Mouse (Mus musculus) hindbrain, embryonic 15.5 days (tissue): ENCODE data around the gene Rhno1. TPM values are rescaled to one million over a fixed set of nuclear protein-coding genes. Genes with fewer than 3 reads are reported as not detected.

Experiments used
- ATAC-seq: fragments of 200-750 bp; cut with Nextera tagmentation; 2 replicates; pipeline ENCODE4 v1.8.0; 2017; ENCODE audit warnings: low read depth, moderate number of reproducible peaks, moderate TSS enrichment; ENCODE audit not compliant: low FRiP score
- H3K27ac ChIP-seq: fragments of 300-500 bp; sonication (generic); replicated peaks from 2 replicates; pipeline ENCODE4 v1.5.1; 2015; ENCODE audit warnings: mild to moderate bottlenecking, inconsistent platforms
- H3K27me3 ChIP-seq: fragments of 300-500 bp; sonication (generic); 2 replicates; pipeline ENCODE4 v1.6.1; 2015; ENCODE audit warnings: control low read depth, inconsistent platforms
- H3K36me3 ChIP-seq: fragments of 300-500 bp; sonication (generic); 2 replicates; pipeline ENCODE4 v1.6.1; 2015; ENCODE audit warnings: control low read depth, inconsistent platforms
- H3K4me1 ChIP-seq: fragments of 300-500 bp; sonication (generic); replicated peaks from 2 replicates; pipeline ENCODE4 v1.6.1; 2015; ENCODE audit warnings: control low read depth, inconsistent platforms
- H3K4me2 ChIP-seq: fragments of 300-500 bp; sonication (generic); 2 replicates; pipeline ENCODE4 v1.6.1; 2015; ENCODE audit warnings: moderate library complexity, mild to moderate bottlenecking, inconsistent platforms
- H3K4me3 ChIP-seq: fragments of 300-500 bp; sonication (generic); 2 replicates; pipeline ENCODE4 v1.5.1; 2015; ENCODE audit warnings: mild to moderate bottlenecking, inconsistent platforms
- H3K9ac ChIP-seq: fragments of 300-500 bp; sonication (generic); 2 replicates; pipeline ENCODE4 v1.6.1; 2015; ENCODE audit warnings: inconsistent platforms
- H3K9me3 ChIP-seq: fragments of 300-500 bp; sonication (generic); 2 replicates; pipeline ENCODE4 v1.6.1; 2016; ENCODE audit warnings: control low read depth, inconsistent platforms
- WGBS: fragments of 180-500 bp; shearing (Covaris S2); methylation state at CpG from one replicate; pipeline ENCODE4 v1.1.7; 2015; 5-methylcytosine and 5-hydroxymethylcytosine counted together
- polyA plus RNA-seq: library from polyadenylated mRNA; unstranded; fragments of >200 nt; fragmentation: Nextera tagmentation; extraction: Ambion mirVana; gene quantifications from 2 replicates; pipeline ENCODE4 v1.2.1, GENCODE M21; 2015

Gene Rhno1
- 80.7 and 83.5 TPM in 2 replicates for polyA plus RNA-seq

DNA sequence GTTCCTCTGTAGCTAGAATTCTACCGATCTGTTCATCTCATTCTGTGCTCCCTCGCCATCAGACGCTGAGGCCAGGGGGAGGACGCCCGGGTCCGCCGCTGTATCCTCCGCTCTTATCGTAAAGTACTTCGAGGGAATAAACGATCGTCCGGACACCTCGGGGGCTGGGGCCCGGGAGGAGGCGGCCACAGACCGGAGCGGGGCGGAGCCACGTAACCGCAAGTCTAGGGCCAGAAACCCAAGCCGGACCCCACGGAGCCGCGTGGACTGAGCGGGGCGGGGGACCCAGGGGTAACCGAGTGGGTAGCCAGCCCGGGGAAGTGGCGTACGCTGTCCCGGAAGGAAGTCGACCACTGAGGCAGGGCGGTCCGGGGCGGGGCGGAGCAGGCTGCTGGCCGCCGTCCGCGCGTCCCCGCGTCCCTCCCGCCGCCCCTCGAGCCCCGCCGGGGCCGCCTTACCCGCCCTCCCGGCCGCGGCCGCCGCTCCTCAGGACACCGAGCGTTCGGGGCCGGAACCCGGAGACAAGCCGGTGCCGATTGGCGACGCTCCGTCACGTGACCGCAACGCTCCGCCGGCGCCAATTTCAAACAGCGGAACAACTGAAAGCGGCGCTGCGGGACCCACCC, at the start of gene Rhno1, which contains the start of gene Foxm1:
Gene Rhno1 (minus strand): TSS at position 531 of the 626 bp plus-strand sequence.
Gene Foxm1 (plus strand): TSS at position 587 of the 626 bp plus-strand sequence.
- H3K27me3 ChIP-seq = no peaks in the 10 kb centered on the region
- H3K9me3 ChIP-seq = no peaks in the 10 kb centered on the region
- ATAC-seq = peak; percentile 90
- H3K4me3 ChIP-seq = peak within 1 kb of the TSS; percentile 66
- peak within 1 kb of the TSS; percentile 99 for H3K4me2 ChIP-seq
- H3K4me1 ChIP-seq = peaks cover 35% of the 10 kb centered on the region
- H3K27ac ChIP-seq = peak within 1 kb of the TSS; percentile 90
- H3K9ac ChIP-seq = peak within 1 kb of the TSS; percentile 69
- H3K36me3 ChIP-seq = peaks cover 8% of the 10 kb centered on the region; the same call in 1 of the 2 replicates
- under 1% methylated on average over 66 of the region's 76 CpGs for WGBS

DNA sequence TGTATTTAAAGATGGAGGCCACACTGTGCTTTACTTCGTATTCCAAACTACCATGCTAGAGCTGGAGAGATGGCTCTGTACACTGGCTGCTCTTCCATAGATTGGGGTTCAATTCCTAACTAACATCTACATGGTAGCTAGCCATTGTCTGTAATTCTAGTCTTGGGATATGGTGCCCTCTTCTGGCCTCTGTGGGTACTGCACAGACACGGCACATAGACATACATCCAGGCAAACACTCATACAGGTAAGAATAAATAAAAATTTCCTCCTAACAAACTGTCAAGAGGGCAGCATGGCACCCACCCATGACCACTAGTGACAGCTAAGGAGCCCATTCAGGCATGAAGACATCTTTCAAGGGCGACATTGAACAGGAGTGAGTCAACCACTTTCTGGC, 48.4 kb upstream of the Rhno1 start:
- peak; percentile 46 for ATAC-seq
- Histone ChIP-seq H3K4me2 (no peak overlapping the region), H3K9me3 (no peaks in the 10 kb centered on the region), H3K36me3 (peaks cover 40% of the 10 kb centered on the region), H3K4me1 (no peaks in the 10 kb centered on the region), H3K9ac (no peak overlapping the region), H3K27ac (no peak overlapping the region), H3K4me3 (no peak overlapping the region), H3K27me3 (no peaks in the 10 kb centered on the region)
- 19% methylated on average over 3 of the region's 3 CpGs for WGBS

- peaks cover 40% of the 10 kb centered on the region for H3K36me3 ChIP-seq
- H3K9me3 ChIP-seq = no peaks in the 10 kb centered on the region
- no peaks in the 10 kb centered on the region for H3K4me1 ChIP-seq
- H3K9ac ChIP-seq = no peak overlapping the region
- 94% methylated on average over 13 of the region's 13 CpGs for WGBS
- H3K4me3 ChIP-seq = no peak overlapping the region
- H3K27me3 ChIP-seq = no peaks in the 10 kb centered on the region
- ATAC-seq = no peak
- no peak overlapping the region for H3K4me2 ChIP-seq
- H3K27ac ChIP-seq = no peak overlapping the region
Observed at GRCm38 (mm10) chr6:128410305-128410704, 47.6 kb upstream of the Rhno1 start.

GRCm38 (mm10) chr6:128408544-128409125, 45.9 kb upstream of the Rhno1 start:
- Histone ChIP-seq H3K9ac (no peak overlapping the region), H3K4me2 (no peak overlapping the region), H3K9me3 (no peaks in the 10 kb centered on the region), H3K27me3 (no peaks in the 10 kb centered on the region), H3K36me3 (peaks cover 35% of the 10 kb centered on the region), H3K4me1 (no peaks in the 10 kb centered on the region), H3K27ac (no peak overlapping the region), H3K4me3 (no peak overlapping the region)
- no peak for ATAC-seq
- WGBS = 84% methylated on average over 7 of the region's 7 CpGs

GRCm38 (mm10) chr6:128404708-128405107, 42.0 kb upstream of the Rhno1 start:
- H3K9ac ChIP-seq = no peak overlapping the region
- H3K9me3 ChIP-seq = no peaks in the 10 kb centered on the region
- H3K27ac ChIP-seq = no peak overlapping the region
- no peaks in the 10 kb centered on the region for H3K27me3 ChIP-seq
- H3K36me3 ChIP-seq = peaks cover 13% of the 10 kb centered on the region
- ATAC-seq = no peak
- peaks cover 15% of the 10 kb centered on the region for H3K4me1 ChIP-seq
- 49% methylated on average over 5 of the region's 5 CpGs for WGBS
- no peak overlapping the region for H3K4me2 ChIP-seq
- H3K4me3 ChIP-seq = no peak overlapping the region

- 43% methylated on average over 21 of the region's 21 CpGs for WGBS
- Histone ChIP-seq H3K27ac (peak overlapping the region; percentile 58), H3K4me1 (peaks cover 22% of the 10 kb centered on the region), H3K36me3 (no peaks in the 10 kb centered on the region), H3K9me3 (no peaks in the 10 kb centered on the region), H3K4me3 (peak overlapping the region; percentile 33), H3K4me2 (peak overlapping the region; percentile 58), H3K27me3 (no peaks in the 10 kb centered on the region), H3K9ac (peak overlapping the region; percentile 49)
- ATAC-seq = peak; percentile 90
Observed at GRCm38 (mm10) chr6:128399421-128400185, 36.9 kb upstream of the Rhno1 start.

- Histone ChIP-seq H3K27ac (peak within 1 kb of the TSS; percentile 58), H3K4me2 (peak within 1 kb of the TSS; percentile 58), H3K4me3 (peak within 1 kb of the TSS; percentile 33), H3K27me3 (no peaks in the 10 kb centered on the region), H3K9ac (peak within 1 kb of the TSS; percentile 49), H3K4me1 (peaks cover 22% of the 10 kb centered on the region), H3K36me3 (no peaks in the 10 kb centered on the region), H3K9me3 (no peaks in the 10 kb centered on the region)
- WGBS = 80% methylated on average over 3 of the region's 3 CpGs
- ATAC-seq = no peak
Observed at GRCm38 (mm10) chr6:128398996-128399395, 36.3 kb upstream of the Rhno1 start, which contains the start of gene Nrip2. Gene Nrip2 (plus strand): TSS chr6:128399296.

GRCm38 (mm10) chr6:128397574-128398261, 35.0 kb upstream of the Rhno1 start:
- H3K27me3 ChIP-seq = no peaks in the 10 kb centered on the region
- no peaks in the 10 kb centered on the region for H3K36me3 ChIP-seq
- no peak for ATAC-seq
- H3K4me2 ChIP-seq = no peak overlapping the region
- H3K27ac ChIP-seq = no peak overlapping the region
- peaks cover 22% of the 10 kb centered on the region for H3K4me1 ChIP-seq
- H3K9ac ChIP-seq = no peak overlapping the region
- WGBS = 81% methylated on average over 7 of the region's 7 CpGs
- no peak overlapping the region for H3K4me3 ChIP-seq
- H3K9me3 ChIP-seq = no peaks in the 10 kb centered on the region

DNA sequence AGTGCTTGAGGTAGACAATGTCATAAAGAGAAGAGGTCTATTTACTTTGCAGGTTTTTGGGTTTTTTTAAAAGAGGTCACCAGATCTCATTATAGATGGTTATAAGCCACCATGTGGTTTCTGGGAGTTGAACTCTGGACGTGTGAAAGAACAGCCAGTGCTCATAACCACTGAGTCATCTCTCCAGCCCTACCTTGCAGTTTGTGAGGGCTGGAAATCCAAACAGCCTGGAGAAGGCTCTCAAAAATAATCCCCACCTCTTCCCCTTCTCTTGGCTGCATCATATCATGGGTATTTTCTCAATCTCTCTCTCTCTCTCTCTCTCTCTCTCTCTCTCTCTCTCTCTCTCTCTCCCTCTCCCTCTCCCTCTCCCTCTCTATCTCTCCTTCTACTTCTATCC, 28.0 kb upstream of the Rhno1 start:
- H3K9ac ChIP-seq = no peak overlapping the region

GRCm38 (mm10) chr6:128389185-128389584, 26.5 kb upstream of the Rhno1 start:
- Histone ChIP-seq H3K4me1 (no peaks in the 10 kb centered on the region), H3K27ac (no peak overlapping the region), H3K9me3 (no peaks in the 10 kb centered on the region), H3K9ac (no peak overlapping the region), H3K4me3 (no peak overlapping the region), H3K27me3 (no peaks in the 10 kb centered on the region), H3K4me2 (no peak overlapping the region), H3K36me3 (no peaks in the 10 kb centered on the region)
- ATAC-seq = no peak
- 96% methylated on average over 1 of the region's 1 CpGs for WGBS

More for the DNA sequence above, 28.0 kb upstream of the Rhno1 start:
- Histone ChIP-seq H3K4me3 (no peak overlapping the region), H3K4me2 (no peak overlapping the region), H3K4me1 (no peaks in the 10 kb centered on the region), H3K9me3 (no peaks in the 10 kb centered on the region), H3K27ac (no peak overlapping the region), H3K27me3 (no peaks in the 10 kb centered on the region), H3K36me3 (no peaks in the 10 kb centered on the region)
- WGBS = 61% methylated on average over 1 of the region's 1 CpGs
- no peak for ATAC-seq

DNA sequence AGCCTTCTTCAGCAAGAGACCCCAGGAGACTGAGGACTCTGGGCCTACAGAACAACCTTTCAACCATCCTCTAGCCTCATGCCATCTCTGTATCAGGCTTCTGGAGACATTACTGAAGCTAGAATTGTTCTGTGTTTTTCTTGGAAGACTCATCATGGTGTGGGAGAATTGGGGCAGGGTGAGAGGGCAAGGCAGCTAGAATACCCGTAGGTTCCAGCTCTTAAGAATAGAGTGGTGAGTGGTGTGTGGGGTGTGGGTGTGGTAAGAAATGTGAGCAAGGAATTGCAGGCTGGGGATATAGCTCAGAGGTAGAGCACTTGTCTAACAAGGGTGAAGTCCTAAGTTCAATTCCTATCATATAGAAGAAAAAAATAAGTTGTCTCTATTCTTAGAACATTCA, 22.3 kb upstream of the Rhno1 start:
- WGBS = 82% methylated on average over 1 of the region's 1 CpGs
- H3K4me3 ChIP-seq = no peak overlapping the region
- H3K36me3 ChIP-seq = no peaks in the 10 kb centered on the region
- H3K4me1 ChIP-seq = no peaks in the 10 kb centered on the region
- H3K27me3 ChIP-seq = no peaks in the 10 kb centered on the region
- no peak overlapping the region for H3K4me2 ChIP-seq
- H3K9ac ChIP-seq = no peak overlapping the region
- H3K9me3 ChIP-seq = no peaks in the 10 kb centered on the region
- no peak overlapping the region for H3K27ac ChIP-seq
- ATAC-seq = no peak
